Mouse (Mus musculus): Measurements from ENCODE around the gene Tead2. TPM values are rescaled to one million over a fixed set of nuclear protein-coding genes. Genes with fewer than 3 reads are reported as not detected.

The Tead2 gene
- polyA plus RNA-seq (2012; rRNA removed): 557 and 610 TPM in 2 replicates

DNA sequence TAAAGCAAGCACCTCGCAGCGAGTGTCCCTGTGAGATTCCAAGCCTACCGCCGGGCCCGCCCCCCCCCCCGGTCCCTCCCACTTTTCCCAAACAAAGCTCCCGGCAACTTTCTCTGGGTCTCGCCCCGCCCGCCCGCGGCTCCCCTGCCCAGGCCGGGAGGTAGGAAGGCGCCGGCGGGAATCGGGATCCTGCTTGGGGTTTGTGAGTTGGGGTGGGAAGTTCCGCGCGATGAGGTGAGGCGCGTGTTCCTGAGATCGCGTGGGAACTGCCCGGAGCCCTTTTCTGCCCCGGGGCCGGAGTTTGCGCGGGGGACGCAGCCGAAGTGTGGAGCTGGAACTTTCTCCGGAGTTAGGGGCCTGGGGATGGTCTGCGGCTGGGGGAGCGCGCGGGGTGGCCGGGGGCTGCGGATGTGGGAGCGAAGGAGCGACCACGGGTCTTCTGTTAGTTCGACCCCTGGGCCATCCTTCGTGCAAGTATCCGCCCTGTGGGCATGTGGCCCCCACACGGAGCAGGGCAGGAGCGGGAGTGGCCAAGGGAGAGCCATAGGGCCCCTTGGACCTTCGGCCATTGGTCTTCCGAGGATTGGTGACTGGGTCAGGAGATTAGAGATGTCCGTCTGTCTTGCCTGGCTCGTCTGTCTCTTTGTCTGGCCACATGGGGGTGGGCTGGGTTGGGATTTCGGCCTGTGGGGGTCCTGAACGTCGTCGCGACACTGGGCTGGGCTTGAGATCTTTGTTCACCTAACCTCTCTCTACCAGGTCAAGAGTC is at the start of gene Tead2:
TSS of gene Tead2 (plus strand) at position 81 of the 769 bp plus-strand sequence.

DNA sequence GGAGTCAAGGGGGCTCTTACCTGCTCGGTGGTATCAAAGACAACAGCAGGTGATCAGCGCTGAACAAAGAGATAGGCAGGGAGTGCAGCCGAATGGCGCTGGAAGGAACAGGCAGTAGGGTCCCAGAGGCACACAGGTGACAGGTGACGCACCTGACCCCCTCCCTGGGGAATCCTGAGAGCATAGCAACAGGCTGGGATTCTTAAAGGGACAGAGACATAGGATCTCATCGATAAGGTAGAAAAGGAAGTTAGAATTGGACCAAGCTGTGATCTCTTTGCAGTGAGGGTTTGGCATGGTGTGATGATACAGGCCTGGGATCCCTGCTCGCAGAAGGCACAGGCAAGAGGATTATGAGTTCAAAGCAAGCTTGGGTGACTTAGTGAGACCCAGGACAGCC is 36.1 kb upstream of the Tead2 start, which contains the start of gene Gfy:
TSS of gene Gfy (minus strand) at position 101 of the 400 bp plus-strand sequence.

DNA sequence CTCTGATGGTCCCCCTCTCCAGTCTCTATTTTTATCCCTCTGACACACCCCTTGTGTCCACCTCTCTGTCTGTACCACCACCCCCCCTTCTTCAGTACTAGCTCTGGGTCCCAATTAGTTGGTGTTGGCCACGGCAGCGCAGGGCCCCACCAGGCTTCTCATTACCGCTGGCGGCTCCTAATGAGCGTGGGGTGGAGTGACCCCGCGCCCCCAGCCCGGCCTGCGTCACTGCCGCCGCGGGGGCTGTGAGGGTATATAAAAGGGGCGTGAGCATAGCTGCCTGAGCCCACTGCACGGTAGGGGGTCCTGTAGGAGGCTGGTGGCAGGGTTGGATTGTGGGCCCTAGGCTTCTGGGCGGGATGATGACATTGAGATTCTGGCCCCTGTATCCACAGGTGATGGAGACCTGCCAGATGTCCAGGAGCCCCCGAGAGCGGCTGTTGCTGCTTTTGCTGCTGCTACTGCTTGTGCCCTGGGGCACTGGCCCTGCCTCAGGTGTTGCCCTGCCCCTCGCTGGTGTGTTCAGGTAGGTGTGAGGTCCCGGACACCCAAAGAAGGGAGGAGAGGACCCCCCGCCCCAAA is 34.6 kb upstream of the Tead2 start, which contains the start of gene Pth2:
TSS of gene Pth2 (plus strand) at position 100 of the 582 bp plus-strand sequence.

DNA sequence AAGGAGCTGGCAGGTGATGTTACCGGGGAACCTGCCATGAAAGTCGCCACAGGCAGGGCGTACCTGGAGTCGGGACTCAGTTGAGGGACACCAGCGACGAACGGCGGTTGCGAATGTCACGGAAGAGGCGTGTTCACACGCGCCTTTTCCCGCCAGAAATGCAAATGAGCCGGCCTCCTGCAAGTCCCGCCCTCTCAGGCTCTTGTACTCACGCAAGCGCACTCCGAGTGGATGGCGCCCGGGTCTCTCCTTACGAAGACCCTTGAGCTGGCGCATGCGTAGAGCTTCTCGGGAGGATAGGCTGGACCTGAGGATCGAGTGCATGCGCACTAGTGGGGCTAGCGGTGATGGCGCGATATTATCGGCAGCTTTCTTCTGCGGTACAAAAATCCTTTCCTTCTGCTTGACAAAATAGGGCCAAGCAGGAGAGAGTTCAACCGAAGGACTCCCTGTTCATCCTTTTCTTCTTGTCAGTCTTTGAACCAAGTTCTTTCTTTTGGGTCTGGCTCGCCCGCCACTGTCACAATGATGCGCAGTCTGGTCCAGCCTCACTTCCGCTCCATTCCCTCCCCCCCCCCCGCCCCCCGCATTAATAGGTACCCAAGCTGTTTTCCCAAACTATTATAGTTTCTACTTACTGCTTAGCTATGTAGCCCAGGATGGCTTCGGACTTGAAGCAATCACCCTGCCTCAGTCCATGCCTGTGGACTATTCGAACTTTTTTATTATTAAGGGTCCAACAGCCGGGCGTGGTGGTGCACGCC is 11.0 kb upstream of the Tead2 start, which contains the start of gene Ccdc155:
TSS of gene Ccdc155 (minus strand) at position 513 of the 764 bp plus-strand sequence.

DNA sequence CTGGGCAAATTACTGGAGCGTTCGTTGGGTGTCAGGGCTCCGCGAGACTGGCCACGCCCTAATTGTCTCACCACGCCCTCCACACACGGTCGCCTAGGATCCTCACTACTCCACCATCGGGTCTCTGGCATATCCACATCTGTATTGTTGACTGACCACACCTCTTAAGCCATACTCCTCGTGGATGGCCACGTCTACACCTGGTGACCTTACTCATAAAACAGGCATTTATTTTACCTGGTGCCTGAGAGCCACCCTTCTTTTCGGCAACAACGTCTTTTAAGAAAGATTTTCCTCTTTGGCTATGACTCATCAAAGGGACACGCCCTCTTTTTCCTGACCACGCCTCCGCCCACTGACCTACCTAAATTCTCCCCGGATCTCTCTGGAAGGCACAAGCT is 3.7 kb upstream of the Tead2 start, which contains the start of gene Dkkl1:
TSS of gene Dkkl1 (minus strand) at position 297 of the 401 bp plus-strand sequence.

DNA sequence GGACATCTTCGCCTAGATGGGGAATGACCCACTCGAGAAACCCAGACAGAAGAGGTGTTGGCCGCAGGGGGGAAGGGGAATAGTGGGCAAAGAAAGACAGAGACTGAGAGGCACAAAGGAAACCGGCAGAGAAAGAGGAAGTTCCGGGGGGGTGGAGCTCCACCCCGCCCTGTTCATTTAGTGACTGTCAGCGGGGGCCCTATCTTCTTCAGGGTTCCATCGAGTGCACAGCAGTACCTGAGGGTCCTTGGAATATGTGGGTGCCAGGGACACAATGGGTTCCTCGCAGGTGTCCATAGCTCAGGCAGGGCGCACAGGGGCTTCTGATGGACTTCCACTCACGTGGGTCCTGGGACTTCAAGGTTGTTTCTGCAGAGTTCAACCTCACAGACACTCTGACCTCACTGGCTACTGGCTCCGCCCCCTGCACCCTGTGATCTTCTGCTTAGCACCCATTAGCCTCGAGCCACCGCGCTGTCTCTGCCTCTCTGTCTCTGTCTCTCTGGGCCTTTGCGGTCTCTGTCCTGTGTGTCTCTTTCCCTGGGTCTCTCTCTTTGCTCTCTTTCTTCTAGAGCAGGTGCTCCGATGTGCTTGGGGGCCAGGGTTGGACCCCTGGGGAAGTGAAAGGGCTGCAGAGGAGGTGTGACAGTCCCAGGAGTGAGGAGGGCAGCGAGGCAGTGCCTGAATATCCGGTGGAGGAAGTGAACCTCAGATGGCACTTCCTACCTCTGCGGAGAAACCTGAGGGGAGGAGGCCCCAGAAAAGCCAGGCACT is 23.4 kb downstream of the Tead2 start, which contains the start of gene Cd37:
TSS of gene Cd37 (minus strand) at position 393 of the 774 bp plus-strand sequence.

DNA sequence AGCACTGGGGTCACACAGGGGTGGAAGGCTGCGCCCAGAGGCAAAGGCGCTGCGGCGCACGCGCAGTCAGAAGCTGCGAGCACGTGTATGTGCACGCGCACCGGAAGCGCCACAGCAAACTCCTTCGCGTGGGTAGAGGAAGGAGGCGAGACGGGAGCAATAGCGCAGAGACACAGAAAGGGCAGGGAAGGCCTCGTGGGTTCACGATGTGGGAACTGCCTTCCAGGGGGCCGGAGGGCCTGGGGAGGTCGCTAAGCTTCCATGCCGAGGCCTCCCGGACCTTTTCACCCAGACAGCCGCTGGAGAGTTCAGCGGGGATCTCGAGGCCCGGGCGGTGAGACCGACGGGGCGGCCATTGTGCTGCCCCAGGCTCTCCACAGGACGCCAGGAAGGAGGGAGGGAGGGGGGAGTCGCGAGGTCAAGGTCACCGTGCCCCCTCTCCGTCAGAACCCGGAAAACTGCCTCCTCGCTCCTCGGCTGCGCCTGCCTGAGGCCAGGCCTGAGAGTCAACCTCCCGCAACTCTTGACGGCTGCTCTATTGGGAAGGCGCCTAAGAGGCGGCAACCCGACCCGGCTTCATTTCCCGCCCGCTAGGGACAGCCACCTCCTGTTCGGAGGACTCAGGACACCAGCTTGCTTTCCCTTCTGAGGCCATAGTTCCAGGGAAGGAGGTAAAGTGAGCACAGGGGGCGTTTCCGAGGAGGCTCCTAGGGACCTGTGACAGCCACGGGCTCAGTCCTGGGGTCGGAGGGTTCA is 25.3 kb downstream of the Tead2 start, which contains the start of gene Slc6a16:
TSS of gene Slc6a16 (plus strand) at position 453 of the 756 bp plus-strand sequence.

DNA sequence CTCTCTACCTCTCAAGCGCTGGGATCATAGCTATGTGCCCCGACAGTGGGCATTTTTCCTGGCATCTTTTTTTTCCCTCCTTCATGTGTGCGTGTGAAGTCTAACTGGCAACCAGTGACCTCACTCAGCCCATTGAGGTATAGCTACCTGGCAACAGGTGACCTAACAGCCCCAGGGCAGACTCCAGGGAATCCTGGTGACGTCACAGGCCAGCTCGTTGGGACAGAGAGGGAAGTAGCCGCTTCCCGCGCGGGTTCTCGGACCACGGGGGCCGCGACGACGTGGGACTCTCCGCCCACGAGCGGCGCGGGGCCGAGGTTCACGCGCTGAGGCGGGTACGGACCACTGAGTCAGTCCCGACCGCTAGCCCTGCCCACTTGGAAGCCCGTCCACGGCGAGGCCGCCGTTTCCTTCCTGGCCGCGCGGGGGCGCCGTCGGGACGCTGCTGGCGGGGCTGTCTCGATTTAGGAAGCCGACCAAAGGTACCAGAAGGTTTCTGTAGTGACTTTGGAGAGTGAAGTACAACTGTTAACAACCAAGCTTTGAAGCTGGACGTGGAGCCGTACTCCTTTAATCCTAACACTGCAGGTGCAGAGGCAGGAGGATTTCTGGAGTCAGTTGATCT is 61.7 kb downstream of the Tead2 start, which contains the start of gene Slc6a21:
TSS of gene Slc6a21 (plus strand) at position 378 of the 625 bp plus-strand sequence.

Other genes with a start within 250 kb of the Tead2 start
- 36.4 and 49.2 TPM in 2 replicates for gene Cpt1c, start 240.9 kb upstream of the Tead2 start, polyA plus RNA-seq (2012; rRNA removed)
- gene Prmt1, start 229.2 kb upstream of the Tead2 start, polyA plus RNA-seq (2012; rRNA removed): 510 and 945 TPM in 2 replicates
- gene Irf3, start 218.1 kb upstream of the Tead2 start, polyA plus RNA-seq (2012; rRNA removed): 113 and 137 TPM in 2 replicates
- gene Bcl2l12, start 217.0 kb upstream of the Tead2 start, polyA plus RNA-seq (2012; rRNA removed): 70.1 and 80.1 TPM in 2 replicates
- gene Scaf1, start 199.4 kb upstream of the Tead2 start, polyA plus RNA-seq (2012; rRNA removed): 105 and 108 TPM in 2 replicates
- 17.2 and 25.6 TPM in 2 replicates for gene Rras, start 197.8 kb upstream of the Tead2 start, polyA plus RNA-seq (2012; rRNA removed)
- gene Prr12, start 162.9 kb upstream of the Tead2 start, polyA plus RNA-seq (2012; rRNA removed): 27.7 and 54.2 TPM in 2 replicates
- gene Nosip, start 153.3 kb upstream of the Tead2 start, polyA plus RNA-seq (2012; rRNA removed): 75.0 and 79.0 TPM in 2 replicates
- 18.9 and 28.4 TPM in 2 replicates for gene Prrg2, start 153.1 kb upstream of the Tead2 start, polyA plus RNA-seq (2012; rRNA removed)
- 151 and 178 TPM in 2 replicates for gene Rcn3, start 123.5 kb upstream of the Tead2 start, polyA plus RNA-seq (2012; rRNA removed)
- gene Fcgrt, start 111.9 kb upstream of the Tead2 start, polyA plus RNA-seq (2012; rRNA removed): 9.6 and 15.3 TPM in 2 replicates
- 695 and 927 TPM in 2 replicates for gene Rps11, start 91.3 kb upstream of the Tead2 start, polyA plus RNA-seq (2012; rRNA removed)
- gene Rpl13a, start 87.0 kb upstream of the Tead2 start, polyA plus RNA-seq (2012; rRNA removed): 2,695 and 3,876 TPM in 2 replicates
- 0.05 and 0.52 TPM in 2 replicates for gene Gm45713, start 79.5 kb upstream of the Tead2 start, polyA plus RNA-seq (2012; rRNA removed)
- 4.8 and 5.5 TPM in 2 replicates for gene Flt3l, start 79.3 kb upstream of the Tead2 start, polyA plus RNA-seq (2012; rRNA removed)
- 112 and 132 TPM in 2 replicates for gene Pih1d1, start 61.5 kb upstream of the Tead2 start, polyA plus RNA-seq (2012; rRNA removed)
- 31.7 and 34.0 TPM in 2 replicates for gene Aldh16a1, start 61.2 kb upstream of the Tead2 start, polyA plus RNA-seq (2012; rRNA removed)
- 2.3 and 2.8 TPM in 2 replicates for gene Slc17a7, start 51.8 kb upstream of the Tead2 start, polyA plus RNA-seq (2012; rRNA removed)
- gene Gfy, start 36.2 kb upstream of the Tead2 start, polyA plus RNA-seq (2012; rRNA removed): 0.04 and 0.07 TPM in 2 replicates
- 0.26 TPM in 1 of 2 replicates, not detected in the other for gene Pth2, start 34.8 kb upstream of the Tead2 start, polyA plus RNA-seq (2012; rRNA removed)
- 0.92 and 1.1 TPM in 2 replicates for gene Ccdc155, start 10.9 kb upstream of the Tead2 start, polyA plus RNA-seq (2012; rRNA removed)
- gene Dkkl1, start 3.6 kb upstream of the Tead2 start, polyA plus RNA-seq (2012; rRNA removed): 2.0 and 3.1 TPM in 2 replicates
- gene Cd37, start 23.4 kb downstream of the Tead2 start, polyA plus RNA-seq (2012; rRNA removed): 1.8 and 2.6 TPM in 2 replicates
- 0.17 and 0.30 TPM in 2 replicates for gene Slc6a16, start 25.3 kb downstream of the Tead2 start, polyA plus RNA-seq (2012; rRNA removed)
- not detected in 2 replicates for gene Slc6a21, start 61.8 kb downstream of the Tead2 start, polyA plus RNA-seq (2012; rRNA removed)
- 18.1 and 19.9 TPM in 2 replicates for gene Trpm4, start 118.0 kb downstream of the Tead2 start, polyA plus RNA-seq (2012; rRNA removed)
- 1.7 and 4.2 TPM in 2 replicates for gene Hrc, start 119.5 kb downstream of the Tead2 start, polyA plus RNA-seq (2012; rRNA removed)
- gene Ppfia3, start 151.3 kb downstream of the Tead2 start, polyA plus RNA-seq (2012; rRNA removed): 13.7 and 16.5 TPM in 2 replicates
- 3.5 and 3.6 TPM in 2 replicates for gene Lin7b, start 154.8 kb downstream of the Tead2 start, polyA plus RNA-seq (2012; rRNA removed)
- gene Snrnp70, start 180.0 kb downstream of the Tead2 start, polyA plus RNA-seq (2012; rRNA removed): 695 and 1,491 TPM in 2 replicates
- 0.04 TPM in 1 of 2 replicates, not detected in the other for gene Kcna7, start 189.9 kb downstream of the Tead2 start, polyA plus RNA-seq (2012; rRNA removed)
- 1.3 and 2.1 TPM in 2 replicates for gene Ntf5, start 197.9 kb downstream of the Tead2 start, polyA plus RNA-seq (2012; rRNA removed)
- 0.16 TPM in 1 of 2 replicates, not detected in the other for gene Lhb, start 205.1 kb downstream of the Tead2 start, polyA plus RNA-seq (2012; rRNA removed)
- 19.0 and 32.3 TPM in 2 replicates for gene Gys1, start 219.1 kb downstream of the Tead2 start, polyA plus RNA-seq (2012; rRNA removed)
- gene Ruvbl2, start 222.3 kb downstream of the Tead2 start, polyA plus RNA-seq (2012; rRNA removed): 154 and 206 TPM in 2 replicates
- gene Ftl1, start 244.1 kb downstream of the Tead2 start, polyA plus RNA-seq (2012; rRNA removed): 1,702 and 1,837 TPM in 2 replicates

All from central nervous system, embryonic 11.5 days (tissue).